ENCODE assay signal across 1 mouse cellular context in genomic region chr7:118898063-118898462, GRCm38 (mm10).
TF ChIP-seq lines count a peak whose summit lies in the region.

No protein-coding gene starts in this region.

TF ChIP-seq in CH12.LX, 34 proteins besides CTCF, POLR2A, EP300 and RAD21 (continued from another document):
- TF ChIP-seq ZC3H11A (IDR thresholded peaks at IDR 0.05; ENCODE audit: low read depth, low read length) (no peak), MXI1 (IDR thresholded peaks at IDR 0.05; ENCODE audit: low read depth, low read length) (no peak), SMC3 (IDR thresholded peaks at IDR 0.05; ENCODE audit: low read depth, low read length) (no peak), UBTF (IDR thresholded peaks at IDR 0.05; ENCODE audit: low read depth, low read length) (no peak)
